8 mouse cellular contexts compared by ENCODE assay signal in the genomic region with DNA sequence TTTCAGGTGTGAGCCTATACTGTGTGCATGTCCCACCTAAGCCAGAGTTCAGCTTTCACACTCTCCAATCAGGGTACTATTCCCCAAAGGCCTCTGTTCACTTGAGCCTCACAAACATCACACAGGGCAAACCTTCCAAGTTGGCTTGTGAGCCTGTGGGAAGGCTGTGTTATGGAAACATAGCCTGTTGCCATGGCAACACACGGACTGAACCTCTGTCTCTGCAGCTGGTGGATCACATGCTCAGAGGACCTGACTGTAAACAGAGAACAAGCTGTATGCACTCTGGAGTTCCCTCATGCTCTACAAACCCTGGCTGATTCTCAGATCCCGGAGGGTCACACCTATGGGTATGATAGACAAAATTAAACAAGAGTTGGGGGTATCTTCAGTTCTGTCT.
DNase-seq lines count a peak whose midpoint lies in the region; ATAC-seq lines count a peak whose summit lies in the region.

No protein-coding gene starts in this region.

- peak overlapping the region; percentile 40 for H3K27ac ChIP-seq in embryonic facial prominence, embryonic 14.5 days (replicated peaks; ENCODE audit: low read depth, low read length)
- no peak overlapping the region for H3K27ac ChIP-seq in kidney, embryonic 14.5 days (ENCODE audit: low read depth, low read length)
- H3K27ac ChIP-seq in limb, embryonic 11.5 days (replicated peaks; ENCODE audit: low read depth, low read length) = no peak overlapping the region
- H3K27ac ChIP-seq in midbrain, embryonic 16.5 days (ENCODE audit: low read length) = peak overlapping the region; percentile 43; the same call in 1 of the 2 replicates

- no peak overlapping the region for H3K4me2 ChIP-seq in embryonic facial prominence, embryonic 14.5 days (ENCODE audit: low read depth, low read length)
- no peak overlapping the region for H3K4me2 ChIP-seq in kidney, embryonic 14.5 days (replicated peaks; ENCODE audit: low read depth, low read length)
- no peak overlapping the region for H3K4me2 ChIP-seq in limb, embryonic 11.5 days (ENCODE audit: low read depth, severe bottlenecking)
- H3K4me2 ChIP-seq in midbrain, embryonic 16.5 days (ENCODE audit: low read length) = no peak overlapping the region

- peak; percentile 77 for DNase-seq in adipocyte (ENCODE audit: low spot score)
- peak; percentile 95 for DNase-seq in embryonic facial prominence, embryonic 14.5 days (ENCODE audit: low spot score)
- DNase-seq in heart, adult 9 months (ENCODE audit: low spot score in 2 of 2) = peak; percentile 67 to 79
- peak; percentile 70 for DNase-seq in limb, embryonic 11.5 days (ENCODE audit: low spot score)
- peak; percentile 58 for DNase-seq in testis, postnatal 14 days (ENCODE audit: low spot score)
- no peak for DNase-seq in cerebellum, adult 11-12 months

- ATAC-seq in embryonic facial prominence, embryonic 14.5 days (ENCODE audit: low read depth) = peak; percentile 96
- peak; percentile 83 for ATAC-seq in kidney, embryonic 14.5 days (ENCODE audit: low FRiP score, low TSS enrichment)
- peak; percentile 76 for ATAC-seq in limb, embryonic 11.5 days (ENCODE audit: insufficient number of reproducible peaks, low FRiP score, low TSS enrichment, low read depth)
- peak; percentile 96 for ATAC-seq in midbrain, embryonic 16.5 days

- no peak overlapping the region for H3K9ac ChIP-seq in embryonic facial prominence, embryonic 14.5 days (ENCODE audit: low read depth, low read length)
- H3K9ac ChIP-seq in kidney, embryonic 14.5 days (ENCODE audit: low read depth, low read length) = no peak overlapping the region
- H3K9ac ChIP-seq in limb, embryonic 11.5 days (ENCODE audit: low read length) = no peak overlapping the region
- H3K9ac ChIP-seq in midbrain, embryonic 16.5 days (ENCODE audit: low read depth, low read length) = no peak overlapping the region

- no peak overlapping the region for H3K4me3 ChIP-seq in embryonic facial prominence, embryonic 14.5 days (ENCODE audit: low read depth, low read length)
- H3K4me3 ChIP-seq in kidney, embryonic 14.5 days (ENCODE audit: low read length) = no peak overlapping the region
- H3K4me3 ChIP-seq in limb, embryonic 11.5 days (ENCODE audit: low read depth, low read length) = no peak overlapping the region
- H3K4me3 ChIP-seq in midbrain, embryonic 16.5 days (ENCODE audit: low read depth, low read length) = no peak overlapping the region

- no peaks in the 10 kb centered on the region for H3K9me3 ChIP-seq in embryonic facial prominence, embryonic 14.5 days (ENCODE audit: control insufficient read depth, low read length)
- H3K9me3 ChIP-seq in kidney, embryonic 14.5 days (ENCODE audit: control insufficient read depth, low read length) = no peaks in the 10 kb centered on the region
- H3K9me3 ChIP-seq in limb, embryonic 11.5 days (ENCODE audit: control insufficient read depth, low read length) = no peaks in the 10 kb centered on the region
- no peaks in the 10 kb centered on the region for H3K9me3 ChIP-seq in midbrain, embryonic 16.5 days (replicated peaks; ENCODE audit: control insufficient read depth, low read length, poor library complexity, severe bottlenecking)

- no peaks in the 10 kb centered on the region for H3K27me3 ChIP-seq in embryonic facial prominence, embryonic 14.5 days (replicated peaks; ENCODE audit: control insufficient read depth, insufficient read depth, low read length)
- H3K27me3 ChIP-seq in kidney, embryonic 14.5 days (ENCODE audit: control insufficient read depth, insufficient read depth, low read length) = no peaks in the 10 kb centered on the region
- no peaks in the 10 kb centered on the region for H3K27me3 ChIP-seq in limb, embryonic 11.5 days (ENCODE audit: control insufficient read depth, insufficient read depth, low read length)
- H3K27me3 ChIP-seq in midbrain, embryonic 16.5 days (ENCODE audit: control insufficient read depth, insufficient read depth, low read depth, low read length) = no peaks in the 10 kb centered on the region

- 29% methylated on average over 2 of the region's 2 CpGs for WGBS in embryonic facial prominence, embryonic 14.5 days
- 34% methylated on average over 2 of the region's 2 CpGs for whole genome bisulfite sequencing in kidney, embryonic 14.5 days
- WGBS in limb, embryonic 11.5 days = 44% methylated on average over 2 of the region's 2 CpGs
- 41% methylated on average over 2 of the region's 2 CpGs for WGBS in midbrain, embryonic 16.5 days

- no peaks in the 10 kb centered on the region for H3K4me1 ChIP-seq in embryonic facial prominence, embryonic 14.5 days (ENCODE audit: control insufficient read depth, insufficient read depth, low read length)
- H3K4me1 ChIP-seq in kidney, embryonic 14.5 days (ENCODE audit: control insufficient read depth, insufficient read depth, low read length) = no peaks in the 10 kb centered on the region
- no peaks in the 10 kb centered on the region for H3K4me1 ChIP-seq in limb, embryonic 11.5 days (ENCODE audit: control insufficient read depth, insufficient read depth, low read length)
- peaks cover 12% of the 10 kb centered on the region for H3K4me1 ChIP-seq in midbrain, embryonic 16.5 days (ENCODE audit: control insufficient read depth, insufficient read depth, low read length)

- H3K36me3 ChIP-seq in embryonic facial prominence, embryonic 14.5 days (ENCODE audit: control insufficient read depth, insufficient read depth, low read length) = no peaks in the 10 kb centered on the region
- no peaks in the 10 kb centered on the region for H3K36me3 ChIP-seq in kidney, embryonic 14.5 days (ENCODE audit: control insufficient read depth, insufficient read depth, low read length)
- H3K36me3 ChIP-seq in limb, embryonic 11.5 days (ENCODE audit: control insufficient read depth, insufficient read depth, low read length) = no peaks in the 10 kb centered on the region
- no peaks in the 10 kb centered on the region for H3K36me3 ChIP-seq in midbrain, embryonic 16.5 days (ENCODE audit: control insufficient read depth, insufficient read depth, low read length)

Comparison
In these comparisons a context has a peak if more than half of its experiments do, and no peak if none do; other contexts are left out.
1. H3K27ac ChIP-seq: peak in embryonic facial prominence, embryonic 14.5 days (single experiment) and midbrain, embryonic 16.5 days (single experiment); none in kidney, embryonic 14.5 days (single experiment) and limb, embryonic 11.5 days (single experiment).
2. Peak in every context shown above with its lines, with median percentiles within 50 percentile points of each other: ATAC-seq.